Mouse (Mus musculus) heart, embryonic 12.5 days (tissue): ENCODE measurements around the gene Baiap2. TPM values are rescaled to one million over a fixed set of nuclear protein-coding genes. Genes with fewer than 3 reads are reported as not detected.

Source experiments
- ATAC-seq: fragments of 200-750 bp; cut with Nextera tagmentation; 2 replicates; pipeline ENCODE4 v1.8.0; 2017; ENCODE audit warnings: moderate TSS enrichment, moderate library complexity; ENCODE audit not compliant: insufficient number of reproducible peaks, low FRiP score
- H3K27ac ChIP-seq: fragments of 300-500 bp; sonication (generic); 2 replicates; pipeline ENCODE4 v1.5.1; 2016; ENCODE audit warnings: mild to moderate bottlenecking, moderate library complexity; ENCODE audit not compliant: poor library complexity, severe bottlenecking
- H3K27me3 ChIP-seq: fragments of 300-500 bp; sonication (generic); replicated peaks from 2 replicates; pipeline ENCODE4 v1.6.1; 2016; ENCODE audit warnings: mild to moderate bottlenecking, moderate library complexity
- H3K36me3 ChIP-seq: fragments of 300-500 bp; sonication (generic); 2 replicates; pipeline ENCODE4 v1.6.1; 2016; ENCODE audit warnings: mild to moderate bottlenecking, moderate library complexity
- H3K4me1 ChIP-seq: fragments of 300-500 bp; sonication (generic); replicated peaks from 2 replicates; pipeline ENCODE4 v1.6.1; 2016; ENCODE audit warnings: mild to moderate bottlenecking
- H3K4me2 ChIP-seq: fragments of 300-500 bp; sonication (generic); 2 replicates; pipeline ENCODE4 v1.6.1; 2016; ENCODE audit warnings: mild to moderate bottlenecking, moderate library complexity
- H3K4me3 ChIP-seq: fragments of 300-500 bp; sonication (generic); 2 replicates; pipeline ENCODE4 v1.5.1; 2016; ENCODE audit warnings: mild to moderate bottlenecking
- H3K9ac ChIP-seq: fragments of 300-500 bp; sonication (generic); 2 replicates; pipeline ENCODE4 v1.6.1; 2016; ENCODE audit warnings: mild to moderate bottlenecking, moderate library complexity
- H3K9me3 ChIP-seq: fragments of 300-500 bp; sonication (generic); replicated peaks from 2 replicates; pipeline ENCODE4 v1.6.1; 2016; ENCODE audit warnings: mild to moderate bottlenecking, moderate library complexity
- WGBS: fragments of 180-500 bp; shearing (Covaris S2); methylation state at CpG from one replicate; pipeline ENCODE4 v1.1.7; 2016; 5-methylcytosine and 5-hydroxymethylcytosine counted together
- polyA plus RNA-seq: library from polyadenylated mRNA; unstranded; fragments of >200 nt; fragmentation: Nextera tagmentation; extraction: Ambion mirVana; gene quantifications from 2 replicates; pipeline ENCODE4 v1.2.1, GENCODE M21; 2016

The Baiap2 gene
- polyA plus RNA-seq, 1 experiment from 2014 or later = 15.6 TPM

GRCm38 (mm10) chr11:120013174-120013711 is 70.7 kb downstream of the Baiap2 start:
- Histone ChIP-seq H3K27me3 (peaks cover 23% of the 10 kb centered on the region), H3K9ac (peak overlapping the region; percentile 58; the same call in 1 of the 2 replicates), H3K4me1 (peaks cover 39% of the 10 kb centered on the region), H3K4me2 (peak overlapping the region; percentile 78), H3K36me3 (no peaks in the 10 kb centered on the region), H3K27ac (no peak overlapping the region), H3K9me3 (no peaks in the 10 kb centered on the region), H3K4me3 (peak overlapping the region; percentile 40)
- 6% methylated on average over 21 of the region's 21 CpGs for WGBS
- peak; percentile 23; the same call in 1 of the 2 replicates for ATAC-seq

GRCm38 (mm10) chr11:120014758-120015157 is 72.2 kb downstream of the Baiap2 start:
- no peak overlapping the region for H3K4me3 ChIP-seq
- ATAC-seq = no peak
- H3K4me2 ChIP-seq = no peak overlapping the region
- peaks cover 40% of the 10 kb centered on the region for H3K4me1 ChIP-seq
- peaks cover 19% of the 10 kb centered on the region for H3K27me3 ChIP-seq
- WGBS = 90% methylated on average over 4 of the region's 4 CpGs
- H3K36me3 ChIP-seq = no peaks in the 10 kb centered on the region
- no peaks in the 10 kb centered on the region for H3K9me3 ChIP-seq
- H3K27ac ChIP-seq = no peak overlapping the region
- no peak overlapping the region for H3K9ac ChIP-seq

GRCm38 (mm10) chr11:120017011-120017410 is 74.4 kb downstream of the Baiap2 start:
- peaks cover 42% of the 10 kb centered on the region for H3K4me1 ChIP-seq
- WGBS = 80% methylated on average over 8 of the region's 8 CpGs
- H3K27me3 ChIP-seq = no peaks in the 10 kb centered on the region
- H3K4me2 ChIP-seq = no peak overlapping the region
- no peak for ATAC-seq
- no peaks in the 10 kb centered on the region for H3K36me3 ChIP-seq
- no peak overlapping the region for H3K4me3 ChIP-seq
- H3K9me3 ChIP-seq = no peaks in the 10 kb centered on the region
- no peak overlapping the region for H3K9ac ChIP-seq
- no peak overlapping the region for H3K27ac ChIP-seq

- Histone ChIP-seq H3K27ac (no peak overlapping the region), H3K9me3 (no peaks in the 10 kb centered on the region), H3K9ac (no peak overlapping the region), H3K27me3 (no peaks in the 10 kb centered on the region; the same call in 1 of the 2 replicates), H3K4me2 (no peak overlapping the region), H3K36me3 (no peaks in the 10 kb centered on the region), H3K4me1 (peaks cover 26% of the 10 kb centered on the region), H3K4me3 (no peak overlapping the region)
- ATAC-seq = no peak
- 66% methylated on average over 23 of the region's 23 CpGs for WGBS
These were observed 77.2 kb downstream of the Baiap2 start for GRCm38 (mm10) chr11:120019542-120020440.

- peaks cover 17% of the 10 kb centered on the region for H3K4me1 ChIP-seq
- no peaks in the 10 kb centered on the region for H3K9me3 ChIP-seq
- no peak overlapping the region for H3K9ac ChIP-seq
- ATAC-seq = no peak
- 86% methylated on average over 16 of the region's 16 CpGs for WGBS
- H3K4me3 ChIP-seq = no peak overlapping the region
- H3K4me2 ChIP-seq = no peak overlapping the region
- no peaks in the 10 kb centered on the region for H3K36me3 ChIP-seq
- no peaks in the 10 kb centered on the region; the same call in 1 of the 2 replicates for H3K27me3 ChIP-seq
- H3K27ac ChIP-seq = no peak overlapping the region
These were observed 78.8 kb downstream of the Baiap2 start for GRCm38 (mm10) chr11:120021367-120021766.

- no peak for ATAC-seq
- 58% methylated on average over 8 of the region's 8 CpGs for WGBS
- H3K4me1 ChIP-seq = peaks cover 17% of the 10 kb centered on the region
- no peak overlapping the region for H3K4me3 ChIP-seq
- no peaks in the 10 kb centered on the region for H3K9me3 ChIP-seq
- no peak overlapping the region for H3K27ac ChIP-seq
- no peak overlapping the region for H3K9ac ChIP-seq
- no peaks in the 10 kb centered on the region; the same call in 1 of the 2 replicates for H3K27me3 ChIP-seq
- no peak overlapping the region for H3K4me2 ChIP-seq
- no peaks in the 10 kb centered on the region for H3K36me3 ChIP-seq
These were observed 79.7 kb downstream of the Baiap2 start for GRCm38 (mm10) chr11:120022216-120022615.

- Histone ChIP-seq H3K27ac (no peak overlapping the region), H3K4me3 (no peak overlapping the region), H3K9ac (no peak overlapping the region), H3K27me3 (no peaks in the 10 kb centered on the region; the same call in 1 of the 2 replicates), H3K9me3 (no peaks in the 10 kb centered on the region), H3K4me2 (no peak overlapping the region), H3K36me3 (no peaks in the 10 kb centered on the region), H3K4me1 (peaks cover 14% of the 10 kb centered on the region)
- no peak for ATAC-seq
- WGBS = 77% methylated on average over 12 of the region's 12 CpGs
These were observed 80.3 kb downstream of the Baiap2 start for GRCm38 (mm10) chr11:120022841-120023240.

- ATAC-seq = no peak
- H3K9me3 ChIP-seq = no peaks in the 10 kb centered on the region
- WGBS = 73% methylated on average over 3 of the region's 3 CpGs
- no peaks in the 10 kb centered on the region for H3K36me3 ChIP-seq
- no peak overlapping the region for H3K4me2 ChIP-seq
- H3K27me3 ChIP-seq = no peaks in the 10 kb centered on the region; the same call in 1 of the 2 replicates
- no peak overlapping the region for H3K4me3 ChIP-seq
- no peak overlapping the region for H3K9ac ChIP-seq
- 0 out of 2 replicates have a peak, but pooled peaks cover 3% of the 10 kb centered on the region for H3K4me1 ChIP-seq
- no peak overlapping the region for H3K27ac ChIP-seq
These were observed 84.4 kb downstream of the Baiap2 start for GRCm38 (mm10) chr11:120026941-120027340.

GRCm38 (mm10) chr11:120028319-120029092 is 85.9 kb downstream of the Baiap2 start:
- 72% methylated on average over 18 of the region's 18 CpGs for WGBS
- H3K27ac ChIP-seq = no peak overlapping the region
- no peak overlapping the region for H3K4me2 ChIP-seq
- no peak overlapping the region for H3K4me3 ChIP-seq
- H3K27me3 ChIP-seq = peaks cover 5% of the 10 kb centered on the region; the same call in 1 of the 2 replicates
- peak overlapping the region; percentile 27; the same call in 1 of the 2 replicates for H3K9ac ChIP-seq
- H3K4me1 ChIP-seq = 0 out of 2 replicates have a peak, but pooled peaks cover 3% of the 10 kb centered on the region
- no peak for ATAC-seq
- H3K36me3 ChIP-seq = no peaks in the 10 kb centered on the region
- no peaks in the 10 kb centered on the region for H3K9me3 ChIP-seq

GRCm38 (mm10) chr11:120029431-120030144 is 87.0 kb downstream of the Baiap2 start:
- Histone ChIP-seq H3K36me3 (no peaks in the 10 kb centered on the region), H3K27ac (no peak overlapping the region)

More at GRCm38 (mm10) chr11:120029431-120030144, 87.0 kb downstream of the Baiap2 start:
- 0 out of 2 replicates have a peak, but pooled peaks cover 3% of the 10 kb centered on the region for H3K4me1 ChIP-seq
- ATAC-seq = no peak
- 51% methylated on average over 9 of the region's 9 CpGs for WGBS
- no peak overlapping the region for H3K4me3 ChIP-seq
- no peak overlapping the region for H3K9ac ChIP-seq
- H3K27me3 ChIP-seq = peaks cover 5% of the 10 kb centered on the region; the same call in 1 of the 2 replicates
- no peaks in the 10 kb centered on the region for H3K9me3 ChIP-seq
- H3K4me2 ChIP-seq = no peak overlapping the region
